In the genomic region with DNA sequence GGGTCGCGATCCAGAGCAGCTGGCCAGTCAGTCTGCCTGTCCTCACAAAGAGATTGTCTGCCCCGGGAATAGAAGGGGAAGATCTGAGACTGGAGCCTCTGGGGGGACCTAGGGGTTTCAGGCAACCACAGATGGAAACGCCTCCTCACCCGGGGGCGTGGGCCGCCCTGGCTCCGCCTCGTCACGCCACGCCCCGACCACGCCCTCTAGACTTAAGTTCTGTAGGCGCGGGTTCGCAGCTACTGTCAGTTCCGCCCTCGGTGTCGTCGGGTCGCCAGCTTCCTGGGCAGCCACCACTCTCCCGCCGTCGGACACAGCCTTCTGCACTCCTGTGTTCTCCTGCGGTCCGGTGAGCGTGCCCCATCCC, we compare ENCODE assay signal across 7 mouse cellular contexts. TPM values are rescaled to one million over a fixed set of nuclear protein-coding genes. Genes with fewer than 3 reads are reported as not detected.
DNase-seq lines count a peak whose midpoint lies in the region.

A gene (plus strand): TSS at position 221 of the 367 bp plus-strand sequence.

- H3K9me3 ChIP-seq in midbrain, embryonic 10.5 days (replicated peaks), result no peaks in the 10 kb centered on the region

- H3K27ac ChIP-seq in midbrain, embryonic 10.5 days (replicated peaks), result peak within 1 kb of the TSS; percentile 85

- H3K36me3 ChIP-seq in midbrain, embryonic 10.5 days, result peaks cover 17% of the 10 kb centered on the region

- WGBS in midbrain, embryonic 10.5 days, result under 1% methylated on average over 26 of the region's 27 CpGs

- H3K4me1 ChIP-seq in midbrain, embryonic 10.5 days, result peaks cover 52% of the 10 kb centered on the region

- intact Hi-C loops in left cerebral cortex, postnatal 4 days (cut with DNase I), result no loop called here

- H3K27me3 ChIP-seq in midbrain, embryonic 10.5 days (ENCODE audit: low read depth, poor library complexity, severe bottlenecking), result peaks cover 29% of the 10 kb centered on the region

- H3K4me3 ChIP-seq in midbrain, embryonic 10.5 days, result peak within 1 kb of the TSS; percentile 62

- peak; percentile 91 for DNase-seq in ZHBTc4 (ENCODE audit: low read depth, low spot score)
- peak; percentile 54 for DNase-seq in embryo, embryonic 11.5 days (ENCODE audit: low read depth, low spot score)
- peak; percentile 99 for DNase-seq in heart, adult 11 months
- DNase-seq in kidney, adult 11 months, result peak; percentile 78
- peak; percentile 68 for DNase-seq in left cerebral cortex, postnatal 4 days
- peak; percentile 79 for DNase-seq in midbrain, embryonic 10.5 days (ENCODE audit: low spot score)
- DNase-seq in skeletal muscle tissue, adult 2 months (ENCODE audit: low read depth, low spot score), result peak; percentile 70

RNA-seq across cellular contexts. Expression of the gene that starts here (rescaled TPM):
- total RNA-seq in left cerebral cortex, postnatal 4 days (2021), result 10 to 100 TPM; 46.2 to 47.2 TPM
- polyA plus RNA-seq in midbrain, embryonic 10.5 days (2016; fragmentation: Nextera tagmentation; extraction: Ambion mirVana), result 81.4 and 93.1 TPM in 2 replicates

Comparison
In these comparisons a context has a peak if more than half of its experiments do, and no peak if none do; other contexts are left out.
1. Peak in every context shown above with its lines: DNase-seq, H3K4me3 ChIP-seq and H3K27ac ChIP-seq.